Mouse (Mus musculus) forebrain, embryonic 16.5 days (tissue): Measurements from ENCODE around the gene As3mt. TPM values are rescaled to one million over a fixed set of nuclear protein-coding genes. Genes with fewer than 3 reads are reported as not detected.

Experiments used
- ATAC-seq: fragments of 200-750 bp; cut with Nextera tagmentation; 2 replicates; pipeline ENCODE4 v1.8.0; 2017; ENCODE audit warnings: mild to moderate bottlenecking, moderate library complexity
- H3K27ac ChIP-seq: fragments of 300-500 bp; sonication (generic); 2 replicates; pipeline ENCODE4 v1.5.1; 2014; ENCODE audit warnings: low read length, control low read depth
- H3K27me3 ChIP-seq: fragments of 300-500 bp; sonication (generic); replicated peaks from 2 replicates; pipeline ENCODE4 v1.6.1; 2014; ENCODE audit warnings: low read length; ENCODE audit not compliant: control insufficient read depth, insufficient read depth
- H3K36me3 ChIP-seq: fragments of 300-500 bp; sonication (generic); 2 replicates; pipeline ENCODE4 v1.6.1; 2014; ENCODE audit not compliant: control insufficient read depth, insufficient read depth
- H3K4me1 ChIP-seq: fragments of 300-500 bp; sonication (generic); replicated peaks from 2 replicates; pipeline ENCODE4 v1.6.1; 2014; ENCODE audit warnings: low read length; ENCODE audit not compliant: control insufficient read depth, insufficient read depth
- H3K4me2 ChIP-seq: fragments of 300-500 bp; sonication (generic); 2 replicates; pipeline ENCODE4 v1.6.1; 2014; ENCODE audit warnings: mild to moderate bottlenecking, low read length, control low read depth
- H3K4me3 ChIP-seq: fragments of 300-500 bp; sonication (generic); replicated peaks from 2 replicates; pipeline ENCODE4 v1.5.1; 2014; ENCODE audit warnings: mild to moderate bottlenecking, low read length, control low read depth
- H3K9ac ChIP-seq: fragments of 300-500 bp; sonication (generic); replicated peaks from 2 replicates; pipeline ENCODE4 v1.6.1; 2014; ENCODE audit warnings: low read depth, low read length, control low read depth
- H3K9me3 ChIP-seq: fragments of 300-500 bp; sonication (generic); 2 replicates; pipeline ENCODE4 v1.6.1; 2016; ENCODE audit warnings: low read length; ENCODE audit not compliant: control insufficient read depth
- WGBS: fragments of 180-500 bp; shearing (Covaris S2); extraction: QIAGEN DNeasy Blood & Tissue Kit; methylation state at CpG from one replicate; pipeline ENCODE4 v1.1.7; 2014; 5-methylcytosine and 5-hydroxymethylcytosine counted together
- polyA plus RNA-seq: library from polyadenylated mRNA; unstranded; fragments of >200 nt; fragmentation: Nextera tagmentation; extraction: Ambion mirVana; gene quantifications from 2 replicates; pipeline ENCODE4 v1.2.1, GENCODE M21; 2015

The As3mt gene
- polyA plus RNA-seq, 1 experiment from 2014 or later, result 18.5 TPM

GRCm38 (mm10) chr19:46696482-46696881 lies 10.8 kb upstream of the As3mt start:
- ATAC-seq, result no peak
- no peaks in the 10 kb centered on the region for H3K27me3 ChIP-seq
- no peak overlapping the region for H3K27ac ChIP-seq
- no peak overlapping the region for H3K4me3 ChIP-seq
- WGBS, result 90% methylated on average over 8 of the region's 8 CpGs
- H3K9ac ChIP-seq, result no peak overlapping the region
- no peaks in the 10 kb centered on the region for H3K4me1 ChIP-seq
- H3K4me2 ChIP-seq, result no peak overlapping the region
- no peaks in the 10 kb centered on the region for H3K9me3 ChIP-seq
- H3K36me3 ChIP-seq, result no peaks in the 10 kb centered on the region

- Histone ChIP-seq H3K27me3 (no peaks in the 10 kb centered on the region), H3K4me1 (no peaks in the 10 kb centered on the region), H3K36me3 (no peaks in the 10 kb centered on the region), H3K4me3 (no peak overlapping the region), H3K4me2 (no peak overlapping the region), H3K9ac (no peak overlapping the region), H3K27ac (no peak overlapping the region), H3K9me3 (no peaks in the 10 kb centered on the region)
- ATAC-seq, result no peak
- 78% methylated on average over 7 of the region's 7 CpGs for WGBS
Observed at GRCm38 (mm10) chr19:46696943-46697342, 10.3 kb upstream of the As3mt start.

GRCm38 (mm10) chr19:46697840-46698517 lies 9.3 kb upstream of the As3mt start:
- WGBS, result 48% methylated on average over 19 of the region's 19 CpGs
- Histone ChIP-seq H3K4me2 (no peak overlapping the region), H3K4me3 (no peak overlapping the region), H3K9me3 (no peaks in the 10 kb centered on the region), H3K36me3 (no peaks in the 10 kb centered on the region), H3K27ac (no peak overlapping the region), H3K9ac (no peak overlapping the region), H3K4me1 (no peaks in the 10 kb centered on the region), H3K27me3 (no peaks in the 10 kb centered on the region)
- ATAC-seq, result no peak

GRCm38 (mm10) chr19:46699011-46699481 lies 8.2 kb upstream of the As3mt start:
- Histone ChIP-seq H3K4me3 (no peak overlapping the region), H3K36me3 (no peaks in the 10 kb centered on the region), H3K9ac (no peak overlapping the region), H3K27ac (no peak overlapping the region), H3K27me3 (no peaks in the 10 kb centered on the region), H3K9me3 (no peaks in the 10 kb centered on the region), H3K4me2 (no peak overlapping the region), H3K4me1 (no peaks in the 10 kb centered on the region)
- ATAC-seq, result no peak
- WGBS, result 84% methylated on average over 10 of the region's 10 CpGs

- H3K36me3 ChIP-seq, result no peaks in the 10 kb centered on the region
- H3K27me3 ChIP-seq, result no peaks in the 10 kb centered on the region
- WGBS, result 93% methylated on average over 9 of the region's 9 CpGs
- no peak overlapping the region for H3K4me2 ChIP-seq
- no peaks in the 10 kb centered on the region for H3K4me1 ChIP-seq
- no peak overlapping the region for H3K27ac ChIP-seq
- no peaks in the 10 kb centered on the region for H3K9me3 ChIP-seq
- H3K9ac ChIP-seq, result no peak overlapping the region
- H3K4me3 ChIP-seq, result no peak overlapping the region
- ATAC-seq, result no peak
Observed at GRCm38 (mm10) chr19:46701156-46701555, 6.1 kb upstream of the As3mt start.

GRCm38 (mm10) chr19:46705779-46706495 lies 1.3 kb upstream of the As3mt start:
- H3K27ac ChIP-seq, result no peak overlapping the region
- H3K9me3 ChIP-seq, result no peaks in the 10 kb centered on the region
- WGBS, result 75% methylated on average over 7 of the region's 7 CpGs
- no peaks in the 10 kb centered on the region for H3K36me3 ChIP-seq
- H3K4me3 ChIP-seq, result no peak overlapping the region
- no peak overlapping the region for H3K4me2 ChIP-seq
- H3K4me1 ChIP-seq, result peaks cover 8% of the 10 kb centered on the region
- no peak overlapping the region for H3K9ac ChIP-seq
- H3K27me3 ChIP-seq, result no peaks in the 10 kb centered on the region
- no peak for ATAC-seq

- Histone ChIP-seq H3K27me3 (no peaks in the 10 kb centered on the region), H3K4me3 (no peak overlapping the region), H3K27ac (no peak overlapping the region), H3K4me1 (peaks cover 8% of the 10 kb centered on the region), H3K9ac (no peak overlapping the region), H3K9me3 (no peaks in the 10 kb centered on the region), H3K36me3 (no peaks in the 10 kb centered on the region), H3K4me2 (peak overlapping the region; percentile 62; the same call in 1 of the 2 replicates)
- no peak for ATAC-seq
- WGBS, result 83% methylated on average over 9 of the region's 9 CpGs
Observed at GRCm38 (mm10) chr19:46706540-46707295, 540 bp upstream of the As3mt start.

DNA sequence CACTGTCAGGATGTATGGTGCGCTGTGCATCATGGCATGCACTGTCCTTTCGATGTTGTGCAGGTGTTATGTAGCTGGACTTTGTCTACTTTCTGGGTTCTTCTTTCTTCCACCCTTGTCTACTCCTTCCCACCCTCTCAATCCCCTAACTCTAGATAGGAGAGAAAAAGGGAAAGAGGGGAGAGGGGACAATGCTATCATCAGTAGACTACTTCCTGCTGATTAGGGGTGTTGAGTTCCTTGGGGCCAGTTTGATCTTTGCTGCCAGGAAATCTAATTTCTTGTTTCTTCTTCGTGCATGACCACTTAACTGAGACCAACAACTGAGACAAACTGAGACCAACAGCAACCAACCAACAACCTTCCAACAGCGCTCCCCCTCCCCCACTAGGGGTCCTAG lies 3.4 kb downstream of the As3mt start:
- WGBS, result 96% methylated on average over 4 of the region's 4 CpGs
- ATAC-seq, result no peak

DNA sequence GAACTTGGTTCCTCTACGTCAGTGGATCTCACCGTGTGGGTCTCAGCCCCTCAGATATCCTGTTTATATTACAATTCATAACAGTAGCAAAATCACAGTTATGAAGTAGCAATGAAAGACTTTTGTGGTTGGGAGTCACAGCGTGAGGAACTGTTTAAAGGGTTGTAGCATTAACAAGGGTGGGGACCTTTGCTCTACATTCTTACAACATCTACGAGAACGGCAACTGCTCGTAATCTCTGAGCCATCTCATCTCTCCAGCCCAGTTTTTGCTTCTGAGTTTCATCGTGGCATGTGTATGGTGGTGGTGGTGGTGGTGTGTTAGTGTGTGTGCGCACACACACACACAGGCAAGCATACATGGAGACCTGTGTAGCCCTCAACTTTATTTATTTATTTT lies 7.0 kb downstream of the As3mt start:
- H3K27me3 ChIP-seq, result no peaks in the 10 kb centered on the region
- H3K9ac ChIP-seq, result no peak overlapping the region
- 89% methylated on average over 8 of the region's 8 CpGs for WGBS
- no peak overlapping the region for H3K4me2 ChIP-seq
- H3K4me3 ChIP-seq, result no peak overlapping the region
- no peak for ATAC-seq
- no peak overlapping the region for H3K27ac ChIP-seq
- H3K9me3 ChIP-seq, result peaks cover 4% of the 10 kb centered on the region; the same call in 1 of the 2 replicates
- no peaks in the 10 kb centered on the region; the same call in 1 of the 2 replicates for H3K36me3 ChIP-seq
- no peaks in the 10 kb centered on the region for H3K4me1 ChIP-seq

More for the DNA sequence above, 3.4 kb downstream of the As3mt start:
- no peaks in the 10 kb centered on the region for H3K9me3 ChIP-seq
- H3K4me3 ChIP-seq, result no peak overlapping the region
- no peak overlapping the region for H3K9ac ChIP-seq
- no peaks in the 10 kb centered on the region for H3K36me3 ChIP-seq
- no peak overlapping the region for H3K27ac ChIP-seq
- no peaks in the 10 kb centered on the region for H3K27me3 ChIP-seq
- H3K4me1 ChIP-seq, result peaks cover 8% of the 10 kb centered on the region
- H3K4me2 ChIP-seq, result no peak overlapping the region
